Mouse (Mus musculus): ENCODE measurements around the gene Zfp300. TPM values are rescaled to one million over a fixed set of nuclear protein-coding genes. Genes with fewer than 3 reads are reported as not detected.

The Zfp300 gene
- 1.8 TPM for polyA plus RNA-seq (2014; fragmentation: Illumina TruSeq; extraction: RNeasy Lipid Tissue Mini Kit (QIAGEN cat#74804); ENCODE audit: low read depth, low replicate concordance)

DNA sequence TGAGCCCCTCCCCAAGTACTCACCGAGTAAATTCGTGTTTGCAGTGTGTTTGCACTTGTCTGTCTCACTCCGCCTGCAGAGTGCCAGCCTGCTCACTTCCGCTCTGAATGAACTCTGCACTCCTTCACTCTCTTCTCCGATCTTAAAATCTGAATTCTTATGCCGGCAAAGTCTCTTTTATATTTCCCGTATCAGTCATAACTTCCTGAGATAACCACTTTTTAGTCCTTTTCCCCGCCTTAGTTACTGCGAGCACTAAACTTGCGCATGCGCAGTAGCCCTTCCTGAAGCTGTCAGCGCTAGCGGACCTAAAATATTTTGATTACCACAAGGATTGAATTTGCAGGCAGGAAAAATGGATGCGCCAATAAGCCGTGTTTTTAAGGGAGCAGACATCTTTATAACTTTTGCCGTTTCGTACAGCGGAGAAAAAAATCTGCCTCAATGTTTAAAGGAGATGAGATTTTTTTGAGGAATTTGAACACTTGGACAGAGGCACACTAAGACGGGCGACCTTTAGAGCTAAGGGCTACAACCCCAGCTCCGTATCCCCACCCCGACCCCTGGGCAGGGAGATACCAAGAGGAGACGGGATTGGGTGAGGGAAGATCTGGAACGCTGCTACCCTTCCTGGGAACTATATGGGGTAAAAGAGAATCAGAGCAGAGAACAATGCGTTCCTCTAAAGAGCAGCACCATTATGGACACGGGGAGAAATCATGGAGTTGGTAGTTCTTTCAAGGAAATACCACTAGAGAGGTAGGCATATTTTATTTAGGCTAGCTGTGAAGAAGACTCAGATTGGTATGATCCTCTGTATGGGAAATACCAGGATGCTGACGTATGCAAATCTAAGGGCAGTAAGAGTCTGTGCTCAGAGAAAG lies at the start of gene Zfp300:
Gene Zfp300 (minus strand): TSS at position 545 of the 884 bp plus-strand sequence.

DNA sequence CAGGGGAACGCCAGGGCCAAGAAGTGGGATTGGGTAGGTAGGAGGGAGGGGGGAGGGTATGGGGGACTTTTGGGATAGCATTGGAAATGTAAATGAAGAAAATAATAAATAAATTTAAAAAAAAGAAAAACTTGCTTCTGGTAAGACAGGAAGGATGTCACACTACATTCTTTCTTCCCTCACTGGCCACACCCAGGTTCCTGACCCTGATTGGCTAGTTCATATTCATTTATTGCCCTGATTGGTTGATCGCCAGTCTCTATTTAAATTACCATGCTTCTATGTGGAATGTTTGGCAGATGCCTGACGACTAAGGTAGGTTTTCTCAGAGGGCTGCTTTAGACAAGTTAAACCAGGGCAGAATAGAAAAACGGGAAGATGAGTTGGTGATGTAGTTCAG lies 26.2 kb upstream of the Zfp300 start, which contains the start of gene Ssxa1:
Gene Ssxa1 (plus strand): TSS at position 301 of the 400 bp plus-strand sequence.

DNA sequence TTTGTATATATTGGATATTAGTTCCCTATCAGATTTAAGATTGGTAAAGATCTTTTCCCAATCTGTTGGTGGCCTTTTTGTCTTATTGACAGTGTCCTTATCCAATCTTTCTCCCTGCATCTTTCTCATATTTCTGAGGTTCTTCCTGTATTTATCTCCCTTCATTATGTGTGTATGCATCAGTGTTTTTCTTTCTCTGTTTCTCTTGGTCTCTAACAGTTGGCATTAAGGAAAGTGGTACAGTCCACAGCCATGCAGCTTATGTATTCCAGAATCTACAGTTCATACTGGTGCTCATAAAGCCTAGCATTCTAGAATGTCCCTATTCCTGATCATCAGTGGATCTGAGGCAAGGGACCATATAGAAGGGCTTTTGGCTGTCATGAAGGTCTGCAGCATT lies 21.2 kb downstream of the Zfp300 start, which contains the start of gene Spaca5:
Gene Spaca5 (plus strand): TSS at position 301 of the 400 bp plus-strand sequence.

DNA sequence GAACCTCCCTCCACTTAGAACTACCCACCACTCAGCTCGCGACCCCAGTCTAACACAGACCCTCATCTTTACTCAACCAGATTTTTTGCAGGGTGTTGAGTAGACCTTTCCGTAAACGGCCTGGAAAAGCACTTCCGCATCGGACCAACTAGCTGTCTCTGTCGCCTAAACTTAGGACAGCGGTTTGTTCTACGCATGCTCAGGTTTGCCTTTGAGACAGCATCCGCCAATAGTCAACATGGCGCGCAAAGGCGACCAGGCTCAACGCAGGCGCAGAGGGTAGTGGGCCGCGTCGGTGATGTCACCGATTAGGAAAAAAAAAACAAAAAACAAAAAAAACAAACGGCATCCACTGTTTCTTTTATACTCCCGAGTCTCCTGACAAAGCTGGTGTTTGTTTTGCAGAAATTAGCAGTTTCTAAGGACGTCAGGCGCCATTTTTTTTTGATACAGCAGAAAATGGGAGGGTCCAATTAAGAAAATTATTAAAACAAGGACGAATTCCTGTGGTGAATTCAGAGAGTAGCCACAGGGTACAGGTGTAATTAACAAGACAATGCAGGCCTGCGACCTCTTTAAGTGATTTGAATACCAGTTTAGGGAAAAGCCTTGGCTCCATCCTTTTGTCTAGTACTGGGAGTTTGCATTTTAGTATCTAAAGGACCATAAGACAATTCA lies 27.3 kb downstream of the Zfp300 start, which contains the start of gene Zfp182:
Gene Zfp182 (minus strand): TSS at position 451 of the 678 bp plus-strand sequence.

Other genes with a start within 250 kb of the Zfp300 start
- gene Timp1, start 219.4 kb downstream of the Zfp300 start, polyA plus RNA-seq (2014; fragmentation: Illumina TruSeq; extraction: RNeasy Lipid Tissue Mini Kit (QIAGEN cat#74804); ENCODE audit: low read depth, low replicate concordance), result 0.56 TPM
- gene Syn1, start 168.5 kb downstream of the Zfp300 start, polyA plus RNA-seq (2014; fragmentation: Illumina TruSeq; extraction: RNeasy Lipid Tissue Mini Kit (QIAGEN cat#74804); ENCODE audit: low read depth, low replicate concordance), result 0.25 TPM
- 0.21 TPM for gene Cfp, start 158.0 kb downstream of the Zfp300 start, polyA plus RNA-seq (2014; fragmentation: Illumina TruSeq; extraction: RNeasy Lipid Tissue Mini Kit (QIAGEN cat#74804); ENCODE audit: low read depth, low replicate concordance)
- gene Elk1, start 138.9 kb downstream of the Zfp300 start, polyA plus RNA-seq (2014; fragmentation: Illumina TruSeq; extraction: RNeasy Lipid Tissue Mini Kit (QIAGEN cat#74804); ENCODE audit: low read depth, low replicate concordance), result 2.1 TPM
- 6.1 TPM for gene Uxt, start 127.5 kb downstream of the Zfp300 start, polyA plus RNA-seq (2014; fragmentation: Illumina TruSeq; extraction: RNeasy Lipid Tissue Mini Kit (QIAGEN cat#74804); ENCODE audit: low read depth, low replicate concordance)
- gene Zfp182, start 27.2 kb downstream of the Zfp300 start, polyA plus RNA-seq (2014; fragmentation: Illumina TruSeq; extraction: RNeasy Lipid Tissue Mini Kit (QIAGEN cat#74804); ENCODE audit: low read depth, low replicate concordance), result 6.3 TPM
- 32.3 TPM for gene Spaca5, start 21.1 kb downstream of the Zfp300 start, polyA plus RNA-seq (2014; fragmentation: Illumina TruSeq; extraction: RNeasy Lipid Tissue Mini Kit (QIAGEN cat#74804); ENCODE audit: low read depth, low replicate concordance)
- gene Ssxa1, start 26.3 kb upstream of the Zfp300 start, polyA plus RNA-seq (2014; fragmentation: Illumina TruSeq; extraction: RNeasy Lipid Tissue Mini Kit (QIAGEN cat#74804); ENCODE audit: low read depth, low replicate concordance), result 11.4 TPM
- gene Gm21876, start 86.1 kb upstream of the Zfp300 start, polyA plus RNA-seq (2014; fragmentation: Illumina TruSeq; extraction: RNeasy Lipid Tissue Mini Kit (QIAGEN cat#74804); ENCODE audit: low read depth, low replicate concordance), result 28.4 TPM

All from testis, adult 10 weeks (tissue).